Mouse (Mus musculus) macrophage (primary cell): ENCODE measurements at regions not wholly inside any gene's neighbourhood (a gene's known extent, or its start where the extent isn't known, plus 50 kb on each side); places are given as distances from the start of the nearest gene placed in this dataset.

Experiments
- H3K27ac ChIP-seq: fragments of 350-480 bp; formaldehyde crosslinking; 2 replicates; pipeline ENCODE4 v1.9.0; 2021
- H3K36me3 ChIP-seq: fragments of 350-480 bp; formaldehyde crosslinking; 2 replicates; pipeline ENCODE4 v1.9.0; 2021; ENCODE audit errors: inconsistent target
- H3K4me3 ChIP-seq: fragments of 350-480 bp; formaldehyde crosslinking; 2 replicates; pipeline ENCODE4 v1.9.0; 2021; ENCODE audit errors: inconsistent target
- H3K79me2 ChIP-seq: fragments of 350-480 bp; formaldehyde crosslinking; 2 replicates; pipeline ENCODE4 v1.9.0; 2021; ENCODE audit errors: inconsistent target
- WGBS: methylation state at CpG from one replicate; pipeline ENCODE4 v1.1.7; 2026; ENCODE audit warnings: inconsistent platforms; ENCODE audit not compliant: missing documents; 5-methylcytosine and 5-hydroxymethylcytosine counted together

GRCm38 (mm10) chr1:184326191-184326590 lies 292.1 kb upstream of the 1700056E22Rik start:
- Histone ChIP-seq H3K4me3 (no peak overlapping the region), H3K36me3 (no peaks in the 10 kb centered on the region), H3K79me2 (no peaks in the 10 kb centered on the region), H3K27ac (no peak overlapping the region)
- WGBS = 92% methylated on average over 3 of the region's 3 CpGs

- Histone ChIP-seq H3K4me3 (no peak overlapping the region), H3K79me2 (no peaks in the 10 kb centered on the region), H3K36me3 (no peaks in the 10 kb centered on the region), H3K27ac (no peak overlapping the region)
- 4% methylated on average over 2 of the region's 2 CpGs for WGBS
These were observed 290.1 kb upstream of the 1700056E22Rik start for GRCm38 (mm10) chr1:184324234-184324633.

- Histone ChIP-seq H3K4me3 (no peak overlapping the region), H3K79me2 (no peaks in the 10 kb centered on the region), H3K27ac (no peak overlapping the region), H3K36me3 (no peaks in the 10 kb centered on the region)
- WGBS = 70% methylated on average over 3 of the region's 3 CpGs
These were observed 286.5 kb upstream of the 1700056E22Rik start for GRCm38 (mm10) chr1:184320521-184321177.

GRCm38 (mm10) chr1:184310185-184310815 lies 276.2 kb upstream of the 1700056E22Rik start:
- 60% methylated on average over 19 of the region's 19 CpGs for WGBS

GRCm38 (mm10) chr1:184304813-184305212 lies 270.7 kb upstream of the 1700056E22Rik start:
- 89% methylated on average over 4 of the region's 4 CpGs for WGBS
- no peaks in the 10 kb centered on the region for H3K79me2 ChIP-seq
- no peaks in the 10 kb centered on the region for H3K36me3 ChIP-seq
- no peak overlapping the region for H3K4me3 ChIP-seq
- H3K27ac ChIP-seq = no peak overlapping the region

More at GRCm38 (mm10) chr1:184310185-184310815, 276.2 kb upstream of the 1700056E22Rik start:
- Histone ChIP-seq H3K36me3 (no peaks in the 10 kb centered on the region), H3K4me3 (no peak overlapping the region), H3K79me2 (no peaks in the 10 kb centered on the region), H3K27ac (no peak overlapping the region)

- 95% methylated on average over 4 of the region's 4 CpGs for WGBS
- no peaks in the 10 kb centered on the region for H3K79me2 ChIP-seq
- no peaks in the 10 kb centered on the region for H3K36me3 ChIP-seq
- no peak overlapping the region for H3K4me3 ChIP-seq
- H3K27ac ChIP-seq = no peak overlapping the region
These were observed 270.1 kb upstream of the 1700056E22Rik start for GRCm38 (mm10) chr1:184304204-184304603.

GRCm38 (mm10) chr1:184298701-184299100 lies 264.6 kb upstream of the 1700056E22Rik start:
- Histone ChIP-seq H3K79me2 (no peaks in the 10 kb centered on the region), H3K4me3 (no peak overlapping the region), H3K27ac (no peak overlapping the region), H3K36me3 (no peaks in the 10 kb centered on the region)
- no CpG with 5 or more reads among the region's 1 CpGs for WGBS

- Histone ChIP-seq H3K79me2 (no peaks in the 10 kb centered on the region), H3K27ac (no peak overlapping the region), H3K36me3 (no peaks in the 10 kb centered on the region), H3K4me3 (no peak overlapping the region)
- 93% methylated on average over 4 of the region's 4 CpGs for WGBS
These were observed 263.1 kb upstream of the 1700056E22Rik start for GRCm38 (mm10) chr1:184297001-184297740.

- 86% methylated on average over 7 of the region's 7 CpGs for WGBS
- Histone ChIP-seq H3K4me3 (no peak overlapping the region), H3K36me3 (no peaks in the 10 kb centered on the region), H3K27ac (no peak overlapping the region), H3K79me2 (no peaks in the 10 kb centered on the region)
These were observed 257.0 kb upstream of the 1700056E22Rik start for GRCm38 (mm10) chr1:184291129-184291528.

GRCm38 (mm10) chr1:184289733-184290416 lies 255.8 kb upstream of the 1700056E22Rik start:
- WGBS = 71% methylated on average over 7 of the region's 7 CpGs
- H3K79me2 ChIP-seq = no peaks in the 10 kb centered on the region
- H3K4me3 ChIP-seq = no peak overlapping the region
- H3K27ac ChIP-seq = no peak overlapping the region
- H3K36me3 ChIP-seq = no peaks in the 10 kb centered on the region

- Histone ChIP-seq H3K27ac (no peak overlapping the region), H3K4me3 (no peak overlapping the region), H3K79me2 (no peaks in the 10 kb centered on the region), H3K36me3 (no peaks in the 10 kb centered on the region)
- WGBS = 47% methylated on average over 5 of the region's 5 CpGs
These were observed 247.7 kb upstream of the 1700056E22Rik start for GRCm38 (mm10) chr1:184281768-184282167.

GRCm38 (mm10) chr1:184279263-184279662 lies 245.2 kb upstream of the 1700056E22Rik start:
- Histone ChIP-seq H3K27ac (no peak overlapping the region), H3K36me3 (no peaks in the 10 kb centered on the region), H3K79me2 (no peaks in the 10 kb centered on the region), H3K4me3 (no peak overlapping the region)
- 68% methylated on average over 10 of the region's 10 CpGs for WGBS

GRCm38 (mm10) chr1:184277001-184277400 lies 242.9 kb upstream of the 1700056E22Rik start:
- Histone ChIP-seq H3K4me3 (no peak overlapping the region), H3K27ac (no peak overlapping the region), H3K36me3 (no peaks in the 10 kb centered on the region), H3K79me2 (no peaks in the 10 kb centered on the region)
- WGBS = 14% methylated on average over 2 of the region's 2 CpGs

- H3K36me3 ChIP-seq = no peaks in the 10 kb centered on the region
- H3K27ac ChIP-seq = no peak overlapping the region
- 52% methylated on average over 7 of the region's 9 CpGs for WGBS
- H3K4me3 ChIP-seq = no peak overlapping the region
- H3K79me2 ChIP-seq = no peaks in the 10 kb centered on the region
These were observed 241.8 kb upstream of the 1700056E22Rik start for GRCm38 (mm10) chr1:184275877-184276276.
